Mouse (Mus musculus): ENCODE data around the gene Mnat1. TPM values are rescaled to one million over a fixed set of nuclear protein-coding genes. Genes with fewer than 3 reads are reported as not detected.
"Not testable (repeated sequence)": the region's sequence is repeated elsewhere in the genome, so short reads cannot be mapped to it uniquely, and the experiment has no call there.

Gene Mnat1
- total and polyA plus RNA-seq, 3 experiments = 1.9 to 23.4 (median 15.0) TPM

GRCm38 (mm10) chr12:73147236-73147635, 23.7 kb downstream of the Mnat1 start:
- no peak for DNase-seq

- not testable (repeated sequence) for DNase-seq
These were observed 27.5 kb downstream of the Mnat1 start for GRCm38 (mm10) chr12:73151038-73151437.

- DNase-seq = no peak
These were observed 30.6 kb downstream of the Mnat1 start for GRCm38 (mm10) chr12:73154150-73154549.

- no peak for DNase-seq
These were observed 36.8 kb downstream of the Mnat1 start for GRCm38 (mm10) chr12:73160341-73160740.

GRCm38 (mm10) chr12:73162408-73163181, 39.1 kb downstream of the Mnat1 start:
- DNase-seq = peak; percentile 62

- no peak for DNase-seq
These were observed 47.3 kb downstream of the Mnat1 start for GRCm38 (mm10) chr12:73170794-73171193.

GRCm38 (mm10) chr12:73183896-73184295, 60.4 kb downstream of the Mnat1 start:
- DNase-seq = no peak

- DNase-seq = no peak
These were observed 73.8 kb downstream of the Mnat1 start for GRCm38 (mm10) chr12:73197363-73197762.

- no peak for DNase-seq
These were observed 74.9 kb downstream of the Mnat1 start for GRCm38 (mm10) chr12:73198451-73198850.

GRCm38 (mm10) chr12:73199375-73199774, 75.9 kb downstream of the Mnat1 start:
- no peak for DNase-seq

- peak; percentile 30 for DNase-seq
These were observed 78.1 kb downstream of the Mnat1 start for GRCm38 (mm10) chr12:73201587-73201986.

- DNase-seq = peak; percentile 56
These were observed 82.5 kb downstream of the Mnat1 start for GRCm38 (mm10) chr12:73205710-73206649.

GRCm38 (mm10) chr12:73207008-73207407, 83.5 kb downstream of the Mnat1 start:
- DNase-seq = no peak

- no peak for DNase-seq
These were observed 83.9 kb downstream of the Mnat1 start for GRCm38 (mm10) chr12:73207461-73207860.

- no peak for DNase-seq
These were observed 85.0 kb downstream of the Mnat1 start for GRCm38 (mm10) chr12:73208518-73208917.

- no peak for DNase-seq
These were observed 85.6 kb downstream of the Mnat1 start for GRCm38 (mm10) chr12:73209117-73209516.

- no peak for DNase-seq
These were observed 86.9 kb downstream of the Mnat1 start for GRCm38 (mm10) chr12:73210454-73210853.

GRCm38 (mm10) chr12:73215773-73216172, 92.3 kb downstream of the Mnat1 start:
- DNase-seq = no peak

GRCm38 (mm10) chr12:73218632-73219031, 95.1 kb downstream of the Mnat1 start:
- no peak for DNase-seq

- no peak for DNase-seq
These were observed 97.7 kb downstream of the Mnat1 start for GRCm38 (mm10) chr12:73221235-73221634.

- DNase-seq = no peak
These were observed 100.4 kb downstream of the Mnat1 start for GRCm38 (mm10) chr12:73223872-73224271.

- DNase-seq = no peak
These were observed 104.9 kb downstream of the Mnat1 start for GRCm38 (mm10) chr12:73228427-73228826.

GRCm38 (mm10) chr12:73230196-73230595, 106.7 kb downstream of the Mnat1 start:
- no peak for DNase-seq
